Mouse (Mus musculus) limb, embryonic 13.5 days (tissue): Measurements from ENCODE around the gene Ptprd. TPM values are rescaled to one million over a fixed set of nuclear protein-coding genes. Genes with fewer than 3 reads are reported as not detected.
A peak's percentile ranks its signal among the peaks of the same experiment; 100 is the strongest.

Experiments used
- ATAC-seq: fragments of 200-750 bp; cut with Nextera tagmentation; 2 replicates; pipeline ENCODE4 v1.8.0; 2017; ENCODE audit warnings: low read depth, moderate number of reproducible peaks, moderate TSS enrichment; ENCODE audit not compliant: low FRiP score
- H3K27ac ChIP-seq: fragments of 300-500 bp; sonication (generic); 2 replicates; pipeline ENCODE4 v1.5.1; 2015; ENCODE audit warnings: inconsistent platforms, mild to moderate bottlenecking, moderate library complexity
- H3K27me3 ChIP-seq: fragments of 300-500 bp; sonication (generic); 2 replicates; pipeline ENCODE4 v1.6.1; 2015; ENCODE audit warnings: mild to moderate bottlenecking, inconsistent platforms
- H3K36me3 ChIP-seq: fragments of 300-500 bp; sonication (generic); 2 replicates; pipeline ENCODE4 v1.6.1; 2015; ENCODE audit warnings: inconsistent platforms, mild to moderate bottlenecking, moderate library complexity
- H3K4me1 ChIP-seq: fragments of 300-500 bp; sonication (generic); 2 replicates; pipeline ENCODE4 v1.6.1; 2015; ENCODE audit warnings: inconsistent platforms
- H3K4me2 ChIP-seq: fragments of 300-500 bp; sonication (generic); replicated peaks from 2 replicates; pipeline ENCODE4 v1.6.1; 2015; ENCODE audit warnings: inconsistent platforms, mild to moderate bottlenecking, moderate library complexity
- H3K4me3 ChIP-seq: fragments of 300-500 bp; sonication (generic); 2 replicates; pipeline ENCODE4 v1.5.1; 2015; ENCODE audit warnings: moderate library complexity, mild to moderate bottlenecking, inconsistent platforms
- H3K9ac ChIP-seq: fragments of 300-500 bp; sonication (generic); 2 replicates; pipeline ENCODE4 v1.6.1; 2015; ENCODE audit warnings: mild to moderate bottlenecking, inconsistent platforms
- H3K9me3 ChIP-seq: fragments of 300-500 bp; sonication (generic); 2 replicates; pipeline ENCODE4 v1.6.1; 2016; ENCODE audit warnings: inconsistent platforms
- WGBS: fragments of 180-500 bp; shearing (Covaris S2); methylation state at CpG from one replicate; pipeline ENCODE4 v1.1.7; 2015; 5-methylcytosine and 5-hydroxymethylcytosine counted together
- polyA plus RNA-seq: library from polyadenylated mRNA; unstranded; fragments of >200 nt; fragmentation: Nextera tagmentation; extraction: Ambion mirVana; gene quantifications from 2 replicates; pipeline ENCODE4 v1.2.1, GENCODE M21; 2015

Gene Ptprd
- polyA plus RNA-seq, 1 experiment from 2014 or later, result 38.6 TPM

DNA sequence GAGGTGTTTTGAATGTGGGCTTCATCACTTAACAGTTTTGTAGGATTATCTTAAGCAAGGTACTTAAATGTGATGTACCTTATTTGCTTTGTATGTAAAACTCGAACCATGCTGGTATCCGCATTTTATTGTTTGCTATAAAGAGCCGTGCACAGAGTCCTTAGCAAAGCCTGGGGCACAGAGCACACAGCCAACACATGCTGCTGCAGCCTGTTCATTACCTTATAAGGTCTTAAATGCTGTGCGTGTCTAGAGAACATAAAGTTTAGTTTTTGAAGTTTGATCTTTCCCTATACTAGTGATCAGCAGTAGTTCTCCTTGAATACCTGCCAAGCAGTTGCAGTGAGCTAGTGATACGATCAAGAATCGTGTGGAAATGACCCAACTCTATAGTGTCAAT is 676.2 kb downstream of the Ptprd start:
- no peak overlapping the region for H3K4me2 ChIP-seq
- peak; percentile 73 for ATAC-seq
- no peak overlapping the region for H3K4me3 ChIP-seq
- H3K36me3 ChIP-seq, result no peaks in the 10 kb centered on the region
- no peaks in the 10 kb centered on the region for H3K27me3 ChIP-seq
- no peak overlapping the region for H3K27ac ChIP-seq
- H3K4me1 ChIP-seq, result peaks cover 11% of the 10 kb centered on the region; the same call in 1 of the 2 replicates
- H3K9ac ChIP-seq, result no peak overlapping the region
- 21% methylated on average over 6 of the region's 6 CpGs for WGBS
- no peaks in the 10 kb centered on the region for H3K9me3 ChIP-seq

- H3K9me3 ChIP-seq, result no peaks in the 10 kb centered on the region
- peaks cover 11% of the 10 kb centered on the region; the same call in 1 of the 2 replicates for H3K4me1 ChIP-seq
- H3K4me2 ChIP-seq, result no peak overlapping the region
- H3K4me3 ChIP-seq, result no peak overlapping the region
- no peak overlapping the region for H3K9ac ChIP-seq
- H3K27me3 ChIP-seq, result no peaks in the 10 kb centered on the region
- H3K27ac ChIP-seq, result no peak overlapping the region
- 66% methylated on average over 4 of the region's 4 CpGs for WGBS
- H3K36me3 ChIP-seq, result no peaks in the 10 kb centered on the region
- no peak for ATAC-seq
Observed at GRCm38 (mm10) chr4:77534553-77534952, 677.2 kb downstream of the Ptprd start.

DNA sequence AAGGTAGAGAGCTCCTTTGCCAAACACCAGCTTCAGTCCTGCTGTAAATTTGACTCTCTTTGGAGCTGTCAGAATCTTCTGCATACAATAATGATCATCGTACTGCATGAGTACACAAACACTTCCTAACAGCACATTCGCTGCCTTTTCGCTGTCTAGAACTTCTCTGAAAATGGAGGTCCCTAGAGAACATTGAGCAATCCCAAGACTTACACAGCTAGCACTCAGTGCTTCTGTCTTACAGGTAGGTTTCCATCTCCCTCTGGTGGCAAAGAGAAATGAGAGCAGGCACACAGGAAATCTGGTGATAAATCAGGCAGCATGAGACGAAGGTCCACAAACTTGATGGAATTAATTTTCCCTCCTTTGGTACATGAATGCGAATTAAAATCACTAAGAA is 692.6 kb downstream of the Ptprd start:
- no peak overlapping the region for H3K4me3 ChIP-seq
- H3K9ac ChIP-seq, result no peak overlapping the region
- H3K4me2 ChIP-seq, result no peak overlapping the region
- H3K27ac ChIP-seq, result no peak overlapping the region
- WGBS, result 43% methylated on average over 5 of the region's 5 CpGs
- H3K4me1 ChIP-seq, result no peaks in the 10 kb centered on the region
- H3K9me3 ChIP-seq, result no peaks in the 10 kb centered on the region
- no peaks in the 10 kb centered on the region for H3K27me3 ChIP-seq
- ATAC-seq, result no peak
- no peaks in the 10 kb centered on the region for H3K36me3 ChIP-seq

- H3K9me3 ChIP-seq, result no peaks in the 10 kb centered on the region
- no peaks in the 10 kb centered on the region for H3K27me3 ChIP-seq
- H3K9ac ChIP-seq, result no peak overlapping the region
- no peak overlapping the region for H3K4me2 ChIP-seq
- H3K36me3 ChIP-seq, result no peaks in the 10 kb centered on the region
- H3K4me3 ChIP-seq, result no peak overlapping the region
- H3K4me1 ChIP-seq, result no peaks in the 10 kb centered on the region
- ATAC-seq, result peak; percentile 59; the same call in 1 of the 2 replicates
- no peak overlapping the region for H3K27ac ChIP-seq
- 55% methylated on average over 5 of the region's 5 CpGs for WGBS
Observed at GRCm38 (mm10) chr4:77513914-77514628, 697.7 kb downstream of the Ptprd start.

- H3K9me3 ChIP-seq, result no peaks in the 10 kb centered on the region
- H3K27me3 ChIP-seq, result no peaks in the 10 kb centered on the region
- H3K27ac ChIP-seq, result no peak overlapping the region
- no peaks in the 10 kb centered on the region for H3K36me3 ChIP-seq
- H3K9ac ChIP-seq, result no peak overlapping the region
- H3K4me3 ChIP-seq, result no peak overlapping the region
- H3K4me2 ChIP-seq, result no peak overlapping the region
- WGBS, result 79% methylated on average over 3 of the region's 3 CpGs
- H3K4me1 ChIP-seq, result no peaks in the 10 kb centered on the region
- ATAC-seq, result no peak
Observed at GRCm38 (mm10) chr4:77513041-77513440, 698.7 kb downstream of the Ptprd start.

GRCm38 (mm10) chr4:77454049-77454448 is 757.7 kb downstream of the Ptprd start:
- H3K27ac ChIP-seq, result no peak overlapping the region
- H3K4me1 ChIP-seq, result no peaks in the 10 kb centered on the region
- H3K36me3 ChIP-seq, result no peaks in the 10 kb centered on the region
- no peak overlapping the region for H3K4me2 ChIP-seq
- 81% methylated on average over 7 of the region's 7 CpGs for WGBS
- H3K9me3 ChIP-seq, result no peaks in the 10 kb centered on the region
- H3K4me3 ChIP-seq, result no peak overlapping the region
- ATAC-seq, result no peak
- H3K27me3 ChIP-seq, result no peaks in the 10 kb centered on the region
- no peak overlapping the region for H3K9ac ChIP-seq

DNA sequence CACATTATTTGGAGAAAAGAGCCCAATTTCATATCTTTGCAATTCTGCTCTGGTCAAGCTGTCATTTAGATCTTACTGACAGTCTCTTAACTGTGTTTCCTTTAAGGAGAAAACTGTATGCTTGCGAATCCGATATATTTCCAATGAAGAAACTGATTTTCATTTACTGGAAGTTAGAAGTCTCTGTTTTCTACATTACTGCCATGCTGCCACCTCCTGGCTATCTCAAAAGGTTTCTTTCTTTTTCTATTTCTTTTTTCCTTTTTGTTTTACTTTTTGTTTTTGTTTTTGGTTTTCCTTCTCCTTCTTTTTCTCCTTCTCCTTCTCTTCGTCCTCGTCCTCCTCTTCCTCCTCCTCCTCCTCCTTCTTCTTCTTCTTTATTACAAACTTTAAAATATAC is 812.6 kb downstream of the Ptprd start:
- Histone ChIP-seq H3K4me2 (no peak overlapping the region), H3K36me3 (no peaks in the 10 kb centered on the region), H3K4me3 (no peak overlapping the region), H3K9ac (no peak overlapping the region), H3K27ac (no peak overlapping the region), H3K9me3 (no peaks in the 10 kb centered on the region), H3K27me3 (no peaks in the 10 kb centered on the region), H3K4me1 (no peaks in the 10 kb centered on the region)
- no peak for ATAC-seq
- WGBS, result 82% methylated on average over 4 of the region's 4 CpGs

DNA sequence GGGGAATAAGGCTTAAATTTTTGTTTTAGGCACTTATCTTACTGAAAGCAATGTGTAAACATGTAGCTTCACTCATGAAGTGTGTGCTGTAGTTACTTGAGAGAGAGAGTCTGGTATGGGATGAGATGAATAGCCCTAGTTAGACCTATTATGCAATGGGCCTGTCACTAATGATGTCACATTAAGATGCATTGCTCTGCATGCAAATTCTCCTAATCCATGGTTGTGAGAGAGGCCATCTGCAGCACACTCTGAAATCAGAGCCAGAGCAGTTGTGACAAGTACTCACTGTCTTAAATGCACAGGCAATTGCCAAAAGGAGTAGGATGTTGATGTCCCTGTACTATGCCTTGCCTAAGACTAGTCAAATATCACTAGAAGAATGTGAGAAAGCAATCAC is 850.0 kb downstream of the Ptprd start:
- no peak overlapping the region for H3K27ac ChIP-seq
- H3K9ac ChIP-seq, result no peak overlapping the region
- no peaks in the 10 kb centered on the region for H3K27me3 ChIP-seq
- H3K4me1 ChIP-seq, result no peaks in the 10 kb centered on the region
- no peak overlapping the region for H3K4me3 ChIP-seq
- no peaks in the 10 kb centered on the region for H3K9me3 ChIP-seq
- no peaks in the 10 kb centered on the region for H3K36me3 ChIP-seq
- ATAC-seq, result no peak
- H3K4me2 ChIP-seq, result no peak overlapping the region

- no peak for ATAC-seq
- Histone ChIP-seq H3K27ac (no peak overlapping the region), H3K36me3 (no peaks in the 10 kb centered on the region), H3K4me3 (no peak overlapping the region), H3K4me2 (no peak overlapping the region), H3K4me1 (no peaks in the 10 kb centered on the region), H3K27me3 (no peaks in the 10 kb centered on the region), H3K9me3 (no peaks in the 10 kb centered on the region), H3K9ac (no peak overlapping the region)
- WGBS, result 83% methylated on average over 4 of the region's 4 CpGs
Observed at GRCm38 (mm10) chr4:77327198-77327597, 884.6 kb downstream of the Ptprd start.

DNA sequence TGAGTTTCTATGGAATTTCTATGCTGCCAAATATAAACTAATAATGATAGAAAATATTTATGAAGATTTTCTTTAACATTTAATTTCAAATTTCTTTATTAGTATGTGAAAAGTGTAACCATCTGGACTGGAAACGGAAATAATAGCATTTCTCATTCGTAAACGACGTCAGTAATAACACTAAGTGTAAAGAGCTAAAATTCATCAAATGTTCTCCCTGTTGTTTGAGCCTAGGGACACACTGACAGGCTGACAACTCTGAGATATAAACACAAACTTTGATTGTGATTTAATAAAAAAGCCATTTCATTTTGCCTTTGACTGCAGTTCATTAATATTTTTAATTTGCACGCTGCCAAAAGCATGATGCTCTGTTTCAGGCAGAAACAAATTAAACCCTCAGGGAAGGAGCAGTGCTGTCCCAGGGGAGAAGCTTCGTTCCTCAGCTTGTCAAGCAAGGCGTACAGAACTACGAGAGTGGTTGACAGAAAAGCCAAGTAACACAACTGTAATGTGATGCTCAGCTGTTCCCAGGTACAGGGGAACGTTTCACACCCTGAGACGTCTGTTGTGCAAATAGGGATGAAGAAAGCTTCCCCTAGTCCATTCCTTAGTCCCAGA is 894.6 kb downstream of the Ptprd start:
- H3K9me3 ChIP-seq, result no peaks in the 10 kb centered on the region
- H3K27me3 ChIP-seq, result no peaks in the 10 kb centered on the region
- no peak overlapping the region for H3K4me2 ChIP-seq
- H3K4me3 ChIP-seq, result no peak overlapping the region
- no peak for ATAC-seq
- H3K4me1 ChIP-seq, result no peaks in the 10 kb centered on the region
- H3K27ac ChIP-seq, result no peak overlapping the region
- no peaks in the 10 kb centered on the region for H3K36me3 ChIP-seq
- no peak overlapping the region for H3K9ac ChIP-seq
- WGBS, result 45% methylated on average over 10 of the region's 10 CpGs

DNA sequence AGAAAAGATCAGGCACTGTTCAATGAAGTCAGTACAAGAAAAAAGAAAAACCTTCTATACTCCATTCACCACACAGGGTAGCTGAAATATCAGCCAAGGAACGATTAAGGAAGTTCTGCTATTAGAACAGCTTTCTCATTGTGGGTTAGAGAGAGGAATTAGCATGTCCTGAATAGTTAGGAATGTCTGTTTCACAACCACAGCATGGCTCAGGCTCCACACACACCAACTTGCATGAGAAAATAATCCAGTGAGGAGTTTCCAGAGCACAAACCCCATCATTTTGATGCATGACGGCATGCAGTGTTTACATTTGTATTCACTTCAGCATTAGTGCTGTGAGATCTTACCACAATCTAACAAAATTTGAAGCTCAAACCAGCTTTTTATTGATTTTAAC is 895.1 kb downstream of the Ptprd start:
- H3K4me2 ChIP-seq, result no peak overlapping the region
- H3K9me3 ChIP-seq, result no peaks in the 10 kb centered on the region
- no peak overlapping the region for H3K4me3 ChIP-seq
- no peak overlapping the region for H3K27ac ChIP-seq
- H3K27me3 ChIP-seq, result no peaks in the 10 kb centered on the region
- 72% methylated on average over 2 of the region's 2 CpGs for WGBS
- H3K4me1 ChIP-seq, result no peaks in the 10 kb centered on the region
- no peaks in the 10 kb centered on the region for H3K36me3 ChIP-seq
- no peak overlapping the region for H3K9ac ChIP-seq
- ATAC-seq, result no peak

- no peaks in the 10 kb centered on the region for H3K9me3 ChIP-seq
- WGBS, result 69% methylated on average over 3 of the region's 3 CpGs
Observed at GRCm38 (mm10) chr4:77310127-77310788, 901.5 kb downstream of the Ptprd start.

More at GRCm38 (mm10) chr4:77310127-77310788, 901.5 kb downstream of the Ptprd start:
- Histone ChIP-seq H3K9ac (no peak overlapping the region), H3K4me1 (no peaks in the 10 kb centered on the region), H3K27ac (no peak overlapping the region), H3K27me3 (no peaks in the 10 kb centered on the region), H3K36me3 (no peaks in the 10 kb centered on the region), H3K4me3 (no peak overlapping the region), H3K4me2 (no peak overlapping the region)
- 0 out of 2 replicates have a peak, but pooled peaks have one; percentile 11 for ATAC-seq
